8 mouse cellular contexts compared by ENCODE assay signal in the genomic region with DNA sequence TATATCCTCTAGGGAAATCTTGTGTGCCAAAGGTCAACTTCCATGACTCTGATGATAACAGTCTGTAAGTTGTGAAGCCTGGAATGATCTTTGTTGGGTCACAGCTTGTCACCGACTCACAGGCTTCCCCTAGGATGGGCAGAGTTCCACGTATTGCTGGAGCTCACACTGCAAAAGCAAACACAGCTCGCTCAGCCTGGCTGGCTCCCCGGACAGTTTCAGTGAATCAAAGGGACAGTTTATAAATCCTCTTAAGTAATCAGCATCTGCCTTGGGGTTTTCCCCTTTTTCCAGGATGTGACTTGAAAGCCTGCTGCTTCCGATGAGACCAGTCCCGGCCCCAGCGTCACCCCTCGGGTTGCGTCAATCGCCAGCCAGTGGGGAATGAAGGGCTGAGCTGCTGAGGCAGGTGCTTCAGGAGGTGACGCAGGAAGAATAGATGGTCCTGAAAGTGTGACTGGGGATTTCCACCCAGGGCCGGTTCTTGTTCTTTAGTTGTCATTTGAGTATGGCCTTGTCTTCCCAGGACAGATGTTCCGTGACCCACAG. TPM values are rescaled to one million over a fixed set of nuclear protein-coding genes. Genes with fewer than 3 reads are reported as not detected.
A peak's percentile ranks its signal among the peaks of the same experiment; 100 is the strongest.
DNase-seq lines count a peak whose midpoint lies in the region; ATAC-seq and TF ChIP-seq lines count a peak whose summit lies in the region.

No protein-coding gene starts in this region.

- no peak overlapping the region for H3K4me3 ChIP-seq in midbrain, embryonic 11.5 days (ENCODE audit: low read depth, low read length)
- H3K4me3 ChIP-seq in midbrain, embryonic 13.5 days (replicated peaks) = no peak overlapping the region
- H3K4me3 ChIP-seq in cerebellum, adult 2 months (replicated peaks; ENCODE audit: insufficient read depth, low read depth, low read length) = no peak overlapping the region
- H3K4me3 ChIP-seq in embryonic facial prominence, embryonic 10.5 days = no peak overlapping the region
- H3K4me3 ChIP-seq in forebrain, postnatal 0 days (ENCODE audit: low read depth, low read length) = no peak overlapping the region

- H3K9ac ChIP-seq in midbrain, embryonic 11.5 days (ENCODE audit: low read length) = no peak overlapping the region
- H3K9ac ChIP-seq in midbrain, embryonic 13.5 days (replicated peaks) = no peak overlapping the region
- H3K9ac ChIP-seq in forebrain, postnatal 0 days = no peak overlapping the region

- H3K9me3 ChIP-seq in midbrain, embryonic 11.5 days (ENCODE audit: control insufficient read depth, low read length) = no peaks in the 10 kb centered on the region
- H3K9me3 ChIP-seq in midbrain, embryonic 13.5 days = no peaks in the 10 kb centered on the region
- no peaks in the 10 kb centered on the region for H3K9me3 ChIP-seq in embryonic facial prominence, embryonic 10.5 days
- H3K9me3 ChIP-seq in forebrain, postnatal 0 days (ENCODE audit: low read length) = no peaks in the 10 kb centered on the region

- WGBS in midbrain, embryonic 11.5 days = 55% methylated on average over 13 of the region's 13 CpGs
- 54% methylated on average over 13 of the region's 13 CpGs for WGBS in midbrain, embryonic 13.5 days
- WGBS in cerebellum, adult 2 months = 46% methylated on average over 13 of the region's 13 CpGs
- 59% methylated on average over 13 of the region's 13 CpGs for WGBS in embryonic facial prominence, embryonic 10.5 days
- 65% methylated on average over 13 of the region's 13 CpGs for WGBS in forebrain, postnatal 0 days

- H3K4me2 ChIP-seq in midbrain, embryonic 11.5 days = no peak overlapping the region
- no peak overlapping the region for H3K4me2 ChIP-seq in midbrain, embryonic 13.5 days (replicated peaks)
- H3K4me2 ChIP-seq in forebrain, postnatal 0 days (ENCODE audit: low read depth) = no peak overlapping the region

- H3K4me1 ChIP-seq in midbrain, embryonic 11.5 days (ENCODE audit: control insufficient read depth, insufficient read depth, low read length) = no peaks in the 10 kb centered on the region
- H3K4me1 ChIP-seq in midbrain, embryonic 13.5 days (replicated peaks) = peaks cover 4% of the 10 kb centered on the region; the same call in 1 of the 2 replicates
- H3K4me1 ChIP-seq in cerebellum, adult 2 months (ENCODE audit: control insufficient read depth, insufficient read depth, low read length) = no peaks in the 10 kb centered on the region
- peaks cover 14% of the 10 kb centered on the region; the same call in 1 of the 2 replicates for H3K4me1 ChIP-seq in embryonic facial prominence, embryonic 10.5 days
- no peaks in the 10 kb centered on the region for H3K4me1 ChIP-seq in forebrain, postnatal 0 days (ENCODE audit: insufficient read depth)

- no peaks in the 10 kb centered on the region for H3K36me3 ChIP-seq in midbrain, embryonic 11.5 days (ENCODE audit: control insufficient read depth, insufficient read depth, low read length)
- no peaks in the 10 kb centered on the region for H3K36me3 ChIP-seq in midbrain, embryonic 13.5 days
- H3K36me3 ChIP-seq in embryonic facial prominence, embryonic 10.5 days (replicated peaks) = no peaks in the 10 kb centered on the region
- H3K36me3 ChIP-seq in forebrain, postnatal 0 days (ENCODE audit: insufficient read depth) = no peaks in the 10 kb centered on the region

- ATAC-seq in midbrain, embryonic 11.5 days (ENCODE audit: low FRiP score) = no peak
- ATAC-seq in midbrain, embryonic 13.5 days = no peak
- peak; percentile 71 to 85 for ATAC-seq in hematopoietic stem cell, adult 5-6 weeks (replicated peaks in 1 of 2; ENCODE audit: insufficient read depth in 1 of 2, low FRiP score in 2 of 2, low TSS enrichment in 1 of 2, low read depth in 1 of 2, poor library complexity in 2 of 2, severe bottlenecking in 2 of 2)
- no peak for ATAC-seq in forebrain, postnatal 0 days

- TF ChIP-seq CTCF in cerebellum, adult 2 months (IDR thresholded peaks at IDR 0.05; ENCODE audit: borderline replicate concordance, insufficient read depth, low read depth, low read length) = no peak
- TF ChIP-seq CTCF in forebrain, postnatal 0 days (IDR thresholded peaks at IDR 0.05; ENCODE audit: low read depth) = no peak

- no peak for TF ChIP-seq POLR2A in cerebellum, adult 2 months (IDR thresholded peaks at IDR 0.05; ENCODE audit: borderline replicate concordance, insufficient read depth, low read length)

- no peak overlapping the region for H3K27ac ChIP-seq in midbrain, embryonic 11.5 days (ENCODE audit: low read depth, low read length)
- no peak overlapping the region for H3K27ac ChIP-seq in midbrain, embryonic 13.5 days
- H3K27ac ChIP-seq in cerebellum, adult 2 months (ENCODE audit: insufficient read depth, low read length) = no peak overlapping the region
- H3K27ac ChIP-seq in embryonic facial prominence, embryonic 10.5 days (replicated peaks) = no peak overlapping the region
- no peak overlapping the region for H3K27ac ChIP-seq in forebrain, postnatal 0 days (ENCODE audit: low read depth, low read length)

- no peaks in the 10 kb centered on the region for H3K27me3 ChIP-seq in midbrain, embryonic 11.5 days (ENCODE audit: control insufficient read depth, insufficient read depth, low read length)
- H3K27me3 ChIP-seq in midbrain, embryonic 13.5 days = no peaks in the 10 kb centered on the region
- no peaks in the 10 kb centered on the region for H3K27me3 ChIP-seq in cerebellum, adult 2 months (ENCODE audit: control insufficient read depth, insufficient read depth, low read length)
- no peaks in the 10 kb centered on the region for H3K27me3 ChIP-seq in embryonic facial prominence, embryonic 10.5 days (replicated peaks; ENCODE audit: low read depth, poor library complexity, severe bottlenecking)
- H3K27me3 ChIP-seq in forebrain, postnatal 0 days (ENCODE audit: insufficient read depth, low read length) = no peaks in the 10 kb centered on the region

- peak; percentile 78 for DNase-seq in midbrain, embryonic 11.5 days (ENCODE audit: low spot score, missing footprints)
- DNase-seq in adrenal gland, postnatal 14 days = peak; percentile 72
- peak; percentile 31 to 41 for DNase-seq in lung, adult 18-20 months
- no peak for DNase-seq in cerebellum, adult 2 months
- DNase-seq in embryonic facial prominence, embryonic 10.5 days (ENCODE audit: low spot score) = no peak
- DNase-seq in forebrain, postnatal 0 days = no peak

RNA-seq across cellular contexts. Expression of gene Odc1, which starts 37.5 kb away (rescaled TPM):
- polyA plus RNA-seq in midbrain, embryonic 11.5 days (2014; fragmentation: Nextera tagmentation; extraction: Ambion mirVana) = 307 and 314 TPM in 2 replicates
- polyA plus RNA-seq in midbrain, embryonic 13.5 days (2015; fragmentation: Nextera tagmentation; extraction: Ambion mirVana) = 185 and 189 TPM in 2 replicates
- total RNA-seq in adrenal gland, postnatal 14 days (2021) = 246 and 273 TPM in 2 replicates
- 385 and 563 TPM in 2 replicates for total RNA-seq in hematopoietic stem cell, adult 5-6 weeks (2017)
- polyA plus RNA-seq in cerebellum, adult 2 months (2012; rRNA removed) = 108 and 115 TPM in 2 replicates
- polyA plus RNA-seq in embryonic facial prominence, embryonic 10.5 days (2016; fragmentation: Nextera tagmentation; extraction: Ambion mirVana) = 264 and 283 TPM in 2 replicates
- total RNA-seq in forebrain, postnatal 0 days (2014; rRNA removed) = 271 and 293 TPM in 2 replicates
- polyA plus RNA-seq in forebrain, postnatal 0 days (2015; fragmentation: Nextera tagmentation; extraction: Ambion mirVana) = 146 and 166 TPM in 2 replicates

Comparison
In these comparisons a context has a peak if more than half of its experiments do, and no peak if none do; other contexts are left out.
1. ATAC-seq: peak in hematopoietic stem cell, adult 5-6 weeks (2 of 2); none in midbrain, embryonic 11.5 days (single experiment), midbrain, embryonic 13.5 days (single experiment) and forebrain, postnatal 0 days (single experiment).
2. DNase-seq: peak in midbrain, embryonic 11.5 days (single experiment), adrenal gland, postnatal 14 days (single experiment) and lung, adult 18-20 months (2 of 2); none in cerebellum, adult 2 months (0 of 2), embryonic facial prominence, embryonic 10.5 days (single experiment) and forebrain, postnatal 0 days (single experiment).